Mouse (Mus musculus) right cerebral cortex, postnatal 14 days (tissue): Measurements from ENCODE around the gene Fgfr2.

ENCODE experiments used
- DNase-seq: peaks from one replicate; pipeline ENCODE4 v3.0.0; 2022

Fgfr2 gene

GRCm38 (mm10) chr7:130969076-130969475, 2154.1 kb downstream of the Fgfr2 start:
- DNase-seq: no peak

DNA sequence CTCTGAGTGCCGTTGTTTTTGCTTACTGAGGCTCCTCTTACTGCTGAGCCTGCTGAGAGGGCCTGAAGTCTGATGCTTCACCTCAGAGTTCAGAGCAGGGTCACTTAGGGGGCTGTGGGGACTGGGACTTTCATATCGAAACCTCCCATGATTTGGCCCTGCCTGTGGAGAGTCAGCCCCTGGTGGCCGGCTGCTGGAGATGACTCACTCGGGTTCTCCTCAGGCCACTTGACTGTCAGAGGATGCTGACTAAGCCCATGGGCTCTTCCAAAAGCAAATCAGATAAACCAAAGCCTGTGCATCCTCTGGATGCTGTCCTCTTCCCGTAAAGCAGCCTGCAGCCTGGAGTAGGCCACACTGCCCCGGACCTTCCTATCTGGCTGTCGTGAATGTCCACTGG, 2154.6 kb downstream of the Fgfr2 start:
- no peak for DNase-seq

DNA sequence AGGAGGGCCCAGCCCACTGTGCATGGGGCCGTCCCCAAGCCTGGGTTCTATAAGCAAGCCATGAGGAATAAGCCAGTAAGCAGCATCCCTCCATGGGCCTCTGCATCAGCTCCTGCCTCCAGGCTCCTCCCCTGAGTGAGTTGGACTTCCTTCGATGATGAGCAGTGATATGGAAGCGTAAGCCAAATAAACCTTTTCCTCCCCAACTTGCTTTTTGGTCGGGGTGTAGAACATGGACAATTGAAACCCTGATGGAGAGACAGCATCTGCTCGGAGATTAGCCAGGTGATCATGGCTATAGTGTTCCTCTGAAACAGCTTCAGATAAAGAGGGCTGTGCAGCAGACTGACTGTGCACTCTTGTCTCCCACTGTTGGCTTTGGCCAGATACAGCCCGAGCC, 2155.2 kb downstream of the Fgfr2 start:
- no peak for DNase-seq

- DNase-seq: no peak
These were observed 2156.3 kb downstream of the Fgfr2 start for GRCm38 (mm10) chr7:130966876-130967275.

DNA sequence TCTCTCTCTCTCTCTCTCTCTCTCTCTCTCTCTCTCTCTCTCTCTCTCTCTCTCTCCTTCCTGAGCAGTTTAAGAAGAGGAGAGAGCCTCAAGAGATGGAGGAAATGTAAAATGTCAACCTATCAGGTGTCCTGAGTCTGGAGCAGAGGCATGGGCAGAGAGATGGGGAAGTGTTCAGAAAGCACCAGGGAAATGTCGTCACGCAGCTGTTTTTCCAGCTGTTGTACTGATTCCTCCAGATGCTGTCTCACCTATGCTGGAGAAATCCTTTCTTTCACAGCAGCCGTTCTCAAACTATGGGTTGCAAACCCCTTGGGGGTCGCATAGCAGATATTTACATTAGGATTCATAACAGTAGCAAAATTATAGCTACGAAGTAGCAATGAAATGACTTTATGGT, 2156.7 kb downstream of the Fgfr2 start:
- no peak for DNase-seq

DNA sequence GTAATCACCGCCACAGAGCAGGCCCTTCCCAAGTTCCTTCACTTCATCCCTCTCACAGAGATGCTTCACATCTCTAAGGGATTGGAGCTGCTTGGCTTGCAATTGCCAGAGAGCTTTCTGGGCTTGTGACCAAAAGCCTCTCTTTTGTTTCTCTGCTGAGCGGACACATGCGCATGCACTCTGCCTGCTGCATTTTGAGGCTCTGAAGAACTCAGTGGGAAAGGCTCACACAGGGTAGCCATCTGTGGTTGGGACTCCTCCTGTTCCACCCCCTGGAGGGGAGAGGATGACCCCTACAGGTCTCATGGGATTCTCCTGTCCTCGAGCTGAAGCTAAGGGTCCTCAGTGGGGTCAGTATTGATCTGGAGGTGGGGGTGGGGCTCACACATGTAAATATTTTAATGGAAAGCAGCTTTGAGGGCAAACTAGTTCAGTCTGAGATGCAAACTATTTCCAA, 2157.2 kb downstream of the Fgfr2 start:
- DNase-seq: peak; percentile 50

DNA sequence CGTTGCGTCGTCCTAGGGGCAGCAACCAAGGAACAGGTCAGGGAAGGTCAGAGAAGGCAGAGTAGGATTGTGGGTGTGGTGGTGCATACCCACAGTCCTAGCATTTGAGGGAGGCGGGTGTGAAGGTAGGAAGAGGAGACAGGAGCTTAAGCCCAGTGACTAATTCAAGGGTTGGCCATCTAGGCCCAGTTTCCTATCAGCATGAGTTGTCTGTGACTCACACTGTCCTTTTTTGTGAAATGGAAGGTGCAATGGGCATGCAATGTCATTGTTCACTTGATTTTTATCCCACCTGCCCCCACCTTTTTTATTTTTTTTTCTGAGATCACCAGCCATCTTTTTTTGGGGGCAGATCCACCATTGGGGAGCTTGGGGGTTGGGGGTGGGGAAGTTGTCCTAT, 2157.8 kb downstream of the Fgfr2 start:
- no peak for DNase-seq

- peak; percentile 53 for DNase-seq
These were observed 2158.5 kb downstream of the Fgfr2 start for GRCm38 (mm10) chr7:130964686-130965085.

- no peak for DNase-seq
These were observed 2161.7 kb downstream of the Fgfr2 start for GRCm38 (mm10) chr7:130961429-130961828.

GRCm38 (mm10) chr7:130959868-130960267, 2163.3 kb downstream of the Fgfr2 start:
- DNase-seq: peak; percentile 32

DNA sequence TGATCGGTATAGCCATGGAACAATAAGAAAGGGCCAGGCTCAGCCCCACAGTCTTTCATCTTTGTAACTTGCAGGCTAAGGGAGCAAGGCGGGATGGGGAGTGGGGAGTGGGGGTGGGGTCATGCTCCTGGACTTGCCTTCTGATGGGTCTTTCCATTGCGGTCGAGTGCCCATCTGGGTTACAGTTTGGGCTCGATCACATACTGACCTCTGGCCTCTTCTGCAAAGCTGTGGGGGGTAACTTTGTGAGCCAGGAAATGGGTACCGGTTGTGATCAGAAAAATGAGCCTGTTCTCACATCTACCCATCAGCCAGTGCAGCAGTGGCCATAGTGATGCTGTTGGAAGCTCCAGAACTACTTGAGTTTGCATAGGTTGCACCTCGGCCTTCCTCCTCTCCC, 2164.6 kb downstream of the Fgfr2 start:
- DNase-seq: no peak

- no peak for DNase-seq
These were observed 2169.0 kb downstream of the Fgfr2 start for GRCm38 (mm10) chr7:130954177-130954601.

GRCm38 (mm10) chr7:130953376-130953775, 2169.8 kb downstream of the Fgfr2 start:
- DNase-seq: no peak

- DNase-seq: no peak
These were observed 2172.1 kb downstream of the Fgfr2 start for GRCm38 (mm10) chr7:130951004-130951403.

- DNase-seq: no peak
These were observed 2172.7 kb downstream of the Fgfr2 start for GRCm38 (mm10) chr7:130950482-130950881.

- DNase-seq: peak; percentile 30
These were observed 2173.8 kb downstream of the Fgfr2 start for GRCm38 (mm10) chr7:130949331-130949751.

DNA sequence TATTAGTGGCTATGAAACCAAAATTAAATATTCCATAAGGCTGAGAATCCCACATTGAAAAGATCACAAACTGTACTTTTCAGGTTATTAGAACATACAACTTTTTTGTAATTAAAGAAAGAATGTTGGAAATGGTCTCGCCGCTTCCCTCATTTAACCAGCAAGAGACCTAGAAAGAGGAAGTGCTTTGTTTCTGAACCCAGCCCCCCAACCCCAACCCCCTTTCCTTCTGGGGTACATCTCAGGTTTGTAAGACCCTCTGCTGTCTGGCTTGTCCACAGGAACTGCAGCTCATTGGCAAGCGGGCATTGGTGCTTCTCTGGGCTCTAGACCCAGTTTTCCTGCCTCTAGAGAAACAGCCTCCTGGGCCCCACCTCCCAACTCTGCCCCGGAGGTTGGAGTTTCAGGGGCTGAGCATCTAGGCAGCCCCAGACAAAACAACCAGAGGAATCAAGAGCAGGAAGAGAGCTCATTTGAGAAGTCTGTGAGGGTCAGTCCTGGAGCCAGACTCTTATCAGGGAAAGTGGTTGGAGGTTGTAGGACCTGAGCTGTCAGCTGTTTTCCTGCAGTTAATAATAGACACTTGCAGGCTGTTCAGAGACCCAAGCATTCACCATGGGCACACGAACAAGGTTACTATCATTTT, 2174.5 kb downstream of the Fgfr2 start:
- no peak for DNase-seq

DNA sequence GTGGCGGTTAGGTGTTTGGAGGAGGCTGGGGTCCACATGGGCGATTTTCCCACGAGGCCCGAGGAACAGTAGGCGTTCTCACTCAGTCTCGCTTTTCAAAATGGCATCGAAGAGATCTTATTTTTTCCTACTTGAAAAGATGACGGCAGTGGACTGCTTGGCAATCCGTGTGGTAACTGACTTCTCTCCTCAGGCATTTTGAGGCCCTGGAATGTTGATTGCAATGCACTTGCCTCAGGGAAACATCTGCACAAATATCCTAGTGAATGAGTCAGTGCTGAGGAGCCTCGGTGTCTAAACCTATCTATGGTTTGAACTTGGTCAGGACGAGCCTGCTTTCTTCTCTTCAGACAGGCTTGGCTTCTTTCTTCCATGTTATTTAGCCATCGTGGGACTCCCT, 2176.8 kb downstream of the Fgfr2 start:
- DNase-seq: no peak

- DNase-seq: no peak
These were observed 2177.4 kb downstream of the Fgfr2 start for GRCm38 (mm10) chr7:130945730-130946129.

DNA sequence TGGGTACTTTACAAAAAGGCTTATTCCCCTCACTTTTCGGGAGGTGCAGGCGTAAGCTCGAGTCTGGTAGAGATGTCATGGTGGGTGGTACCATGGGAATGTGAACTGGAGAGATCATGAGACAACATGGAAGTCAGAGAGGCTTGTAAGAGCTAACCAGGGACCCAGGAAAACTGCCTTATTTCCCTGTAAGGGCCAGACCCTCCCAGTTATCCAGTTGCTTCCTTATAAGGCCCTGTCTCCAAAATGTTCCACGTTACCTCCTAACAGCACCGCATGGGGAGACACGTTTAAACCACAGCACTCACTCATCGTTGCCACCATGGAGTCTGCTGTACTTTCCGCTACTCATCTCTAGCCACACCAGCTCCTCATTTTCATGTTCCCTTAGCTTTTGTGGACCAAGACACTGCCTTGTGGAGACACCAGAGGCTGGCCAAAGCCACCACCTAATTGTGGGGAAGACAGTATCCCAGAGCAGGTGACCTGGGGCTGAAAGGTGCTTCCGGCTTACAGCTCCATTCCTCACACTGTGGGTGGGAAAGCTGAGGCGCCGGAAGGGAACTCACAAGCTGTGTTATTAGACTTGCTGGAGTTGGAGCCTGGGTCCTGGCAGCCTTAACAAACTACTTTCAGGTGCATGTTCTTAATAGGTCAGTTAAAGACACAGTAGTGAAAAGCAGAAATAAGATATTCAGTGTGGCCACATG, 2178.2 kb downstream of the Fgfr2 start:
- no peak for DNase-seq

- DNase-seq: no peak
These were observed 2179.8 kb downstream of the Fgfr2 start for GRCm38 (mm10) chr7:130943280-130943895.

GRCm38 (mm10) chr7:130940733-130941132, 2182.4 kb downstream of the Fgfr2 start:
- no peak for DNase-seq

GRCm38 (mm10) chr7:130938896-130939295, 2184.3 kb downstream of the Fgfr2 start:
- DNase-seq: no peak

DNA sequence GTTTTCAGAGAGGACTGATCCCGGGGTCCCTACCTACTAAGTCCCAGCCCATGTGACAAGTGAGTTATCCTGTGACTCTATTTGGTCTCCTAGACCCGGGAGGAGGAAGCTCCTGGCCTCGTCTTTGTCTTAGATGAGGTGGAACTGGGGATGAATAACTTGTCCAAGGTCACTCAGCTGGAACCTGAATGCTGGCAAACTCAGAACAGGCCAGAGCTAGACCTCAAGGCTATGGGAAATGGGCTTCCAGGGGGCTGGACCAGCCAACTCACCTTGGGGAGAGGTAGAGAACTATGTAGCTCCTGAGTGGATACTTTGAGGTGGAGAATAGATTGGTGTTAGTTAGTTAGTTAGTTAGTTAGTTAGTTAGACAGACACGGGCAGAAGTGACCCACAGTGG, 2185.1 kb downstream of the Fgfr2 start:
- DNase-seq: no peak
